Mouse (Mus musculus) adrenal gland, postnatal 25 days (tissue): ENCODE measurements around the gene Olfr1420. TPM values are rescaled to one million over a fixed set of nuclear protein-coding genes. Genes with fewer than 3 reads are reported as not detected.

Experiments used
- microRNA-seq, 2 experiments: library from miRNA; unstranded; fragments of <30 nt; microRNA quantifications; one replicate each; pipeline ENCODE4 v1.2.0; 2021
- total RNA-seq: library from RNA; stranded (reverse); gene quantifications from 2 replicates; pipeline ENCODE4 v1.2.3, GENCODE M21; 2021

The Olfr1420 gene
- total RNA-seq, 1 experiment from 2014 or later: not detected

Small RNA genes within 50 kb of the gene (microRNA-seq; reads per million reads assigned to microRNA genes)
- 1.4 to 4.3 reads per million in 2 experiments for gene Mir6994

Other genes starting within 250 kb of the Olfr1420 start
- gene Ms4a3, start 245.7 kb upstream of the Olfr1420 start, total RNA-seq: not detected in 2 replicates
- gene Oosp2, start 226.0 kb upstream of the Olfr1420 start, total RNA-seq: 0.67 TPM in 1 of 2 replicates, not detected in the other
- gene Oosp1, start 195.4 kb upstream of the Olfr1420 start, total RNA-seq: 2.2 and 4.4 TPM in 2 replicates
- gene Oosp3, start 189.5 kb upstream of the Olfr1420 start, total RNA-seq: not detected in 2 replicates
- gene Gif, start 139.0 kb upstream of the Olfr1420 start, total RNA-seq: not detected in 2 replicates
- 59.2 and 61.6 TPM in 2 replicates for gene Mrpl16, start 116.2 kb upstream of the Olfr1420 start, total RNA-seq
- gene Stx3, start 67.2 kb upstream of the Olfr1420 start, total RNA-seq: 11.0 and 12.8 TPM in 2 replicates
- not detected in 2 replicates for gene Olfr1417, start 47.3 kb upstream of the Olfr1420 start, total RNA-seq
- gene Olfr1418, start 25.5 kb upstream of the Olfr1420 start, total RNA-seq: not detected in 2 replicates
- not detected in 2 replicates for gene Olfr1419, start 11.5 kb upstream of the Olfr1420 start, total RNA-seq
- gene Patl1, start 25.8 kb downstream of the Olfr1420 start, total RNA-seq: 28.9 and 30.0 TPM in 2 replicates
- gene Osbp, start 79.4 kb downstream of the Olfr1420 start, total RNA-seq: 91.9 and 111 TPM in 2 replicates
- not detected in 2 replicates for gene Olfr1423, start 154.8 kb downstream of the Olfr1420 start, total RNA-seq
- not detected in 2 replicates for gene Olfr1424, start 176.1 kb downstream of the Olfr1420 start, total RNA-seq
- gene Olfr1425, start 191.2 kb downstream of the Olfr1420 start, total RNA-seq: not detected in 2 replicates
- gene Olfr1426, start 205.4 kb downstream of the Olfr1420 start, total RNA-seq: not detected in 2 replicates
- gene Olfr1427, start 216.8 kb downstream of the Olfr1420 start, total RNA-seq: not detected in 2 replicates
- not detected in 2 replicates for gene Olfr1428, start 229.3 kb downstream of the Olfr1420 start, total RNA-seq
- gene Olfr76, start 236.6 kb downstream of the Olfr1420 start, total RNA-seq: not detected in 2 replicates